Comparison of ENCODE assay signal across 8 mouse cellular contexts in the genomic region with DNA sequence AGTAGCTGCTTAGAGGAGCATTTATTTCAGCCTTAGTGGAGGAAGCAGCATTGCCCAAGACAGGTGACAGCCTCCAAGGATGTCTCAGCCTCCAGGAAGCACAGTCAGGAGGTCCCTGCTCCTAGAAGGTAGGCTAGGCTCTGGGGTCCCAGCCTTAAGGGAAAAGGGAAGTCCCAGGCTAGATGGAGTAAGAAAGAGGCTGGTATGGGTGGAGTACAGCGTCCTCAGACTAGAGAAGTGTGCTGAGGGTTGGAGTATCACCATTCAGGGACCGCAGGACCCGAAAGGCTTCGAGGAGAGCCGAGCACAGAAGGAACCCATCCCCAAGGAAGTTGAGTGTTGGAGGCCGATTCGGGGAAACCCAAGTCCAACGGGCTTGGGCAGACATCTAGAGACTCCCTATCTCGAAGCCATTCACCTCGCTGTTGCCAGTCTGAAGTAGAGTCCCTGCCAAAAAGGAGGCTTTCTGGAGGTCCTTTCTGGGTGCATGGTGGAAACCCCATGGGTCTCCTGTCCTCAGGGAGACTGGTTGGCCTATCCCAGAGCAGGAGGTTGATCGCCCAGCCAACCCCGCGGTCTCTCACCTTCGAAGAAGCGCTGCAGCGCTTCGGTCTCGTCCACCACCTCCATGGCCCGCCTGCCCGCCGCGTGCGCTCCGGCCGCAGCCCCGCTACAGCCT. TPM values are rescaled to one million over a fixed set of nuclear protein-coding genes. Genes with fewer than 3 reads are reported as not detected.
DNase-seq lines count a peak whose midpoint lies in the region; ATAC-seq and TF ChIP-seq lines count a peak whose summit lies in the region.

No protein-coding gene starts in this region.

- H3K4me2 ChIP-seq in hindbrain, embryonic 15.5 days, result peak overlapping the region; percentile 79
- peak overlapping the region; percentile 63 for H3K4me2 ChIP-seq in midbrain, embryonic 15.5 days

- H3K36me3 ChIP-seq in kidney, adult 2 months (ENCODE audit: control insufficient read depth, insufficient read depth, low read length), result no peaks in the 10 kb centered on the region
- H3K36me3 ChIP-seq in hindbrain, embryonic 15.5 days, result no peaks in the 10 kb centered on the region
- H3K36me3 ChIP-seq in midbrain, embryonic 15.5 days (replicated peaks), result no peaks in the 10 kb centered on the region

- peak overlapping the region; percentile 57 for H3K4me3 ChIP-seq in kidney, adult 2 months (ENCODE audit: insufficient read depth, low read depth, low read length)
- H3K4me3 ChIP-seq in bone marrow macrophage, adult 2 months (ENCODE audit: insufficient read depth, low read length), result peak overlapping the region; percentile 58
- peak overlapping the region; percentile 41 for H3K4me3 ChIP-seq in hindbrain, embryonic 15.5 days
- H3K4me3 ChIP-seq in midbrain, embryonic 15.5 days, result peak overlapping the region; percentile 42

- H3K27ac ChIP-seq in kidney, adult 2 months (ENCODE audit: insufficient read depth, low read depth, low read length), result no peak overlapping the region
- no peak overlapping the region for H3K27ac ChIP-seq in bone marrow macrophage, adult 2 months (ENCODE audit: insufficient read depth, low read depth, low read length)
- H3K27ac ChIP-seq in hindbrain, embryonic 15.5 days (replicated peaks), result no peak overlapping the region
- no peak overlapping the region for H3K27ac ChIP-seq in midbrain, embryonic 15.5 days

- no peaks in the 10 kb centered on the region for H3K9me3 ChIP-seq in hindbrain, embryonic 15.5 days
- no peaks in the 10 kb centered on the region for H3K9me3 ChIP-seq in midbrain, embryonic 15.5 days

- no peak for DNase-seq in kidney, adult 2 months
- no peak for DNase-seq in kidney, adult 9 months
- DNase-seq in embryo, embryonic 10.5 days (ENCODE audit: low spot score), result no peak
- DNase-seq in yolk sac, embryonic 10.5 days (ENCODE audit: low spot score), result no peak
- DNase-seq in left cerebral cortex, postnatal 36 days (ENCODE audit: low spot score in 2 of 2), result no peak

- 6% methylated on average over 26 of the region's 26 CpGs for WGBS in kidney, adult 2 months
- 4% methylated on average over 26 of the region's 26 CpGs for WGBS in hindbrain, embryonic 15.5 days
- 2% methylated on average over 26 of the region's 26 CpGs for WGBS in midbrain, embryonic 15.5 days

- no peak for TF ChIP-seq CTCF in kidney, adult 2 months (conservative IDR thresholded peaks at IDR 0.05; ENCODE audit: insufficient read depth, insufficient read length, low read depth, low read length)
- TF ChIP-seq CTCF in bone marrow macrophage, adult 2 months (IDR thresholded peaks at IDR 0.05; ENCODE audit: low read depth, low read length), result no peak

- no peak for TF ChIP-seq POLR2A in kidney, adult 2 months (IDR thresholded peaks at IDR 0.05; ENCODE audit: low read depth, low read length)
- no peak for TF ChIP-seq POLR2A in bone marrow macrophage, adult 2 months (IDR thresholded peaks at IDR 0.05; ENCODE audit: borderline replicate concordance, low read depth, low read length)

- H3K4me1 ChIP-seq in kidney, adult 2 months (ENCODE audit: control insufficient read depth, insufficient read depth, low read length), result no peaks in the 10 kb centered on the region; the same call in 1 of the 2 replicates
- H3K4me1 ChIP-seq in bone marrow macrophage, adult 2 months (ENCODE audit: control insufficient read depth, insufficient read depth, low read length), result 0 out of 2 replicates have a peak, but pooled peaks cover 3% of the 10 kb centered on the region
- peaks cover 10% of the 10 kb centered on the region for H3K4me1 ChIP-seq in hindbrain, embryonic 15.5 days (replicated peaks)
- H3K4me1 ChIP-seq in midbrain, embryonic 15.5 days, result peaks cover 9% of the 10 kb centered on the region; the same call in 1 of the 2 replicates

- intact Hi-C loops in left cerebral cortex, postnatal 36 days (cut with DNase I), result no loop called here

- no peaks in the 10 kb centered on the region for H3K27me3 ChIP-seq in kidney, adult 2 months (replicated peaks; ENCODE audit: control insufficient read depth, insufficient read depth, low read length)
- peaks cover 13% of the 10 kb centered on the region for H3K27me3 ChIP-seq in hindbrain, embryonic 15.5 days
- peaks cover 11% of the 10 kb centered on the region; the same call in 1 of the 2 replicates for H3K27me3 ChIP-seq in midbrain, embryonic 15.5 days (replicated peaks)

- no peak for ATAC-seq in hindbrain, embryonic 15.5 days (ENCODE audit: low FRiP score, low read depth)
- ATAC-seq in midbrain, embryonic 15.5 days (replicated peaks), result no peak; the same call in 1 of the 2 replicates

- H3K9ac ChIP-seq in hindbrain, embryonic 15.5 days, result peak overlapping the region; percentile 20; the same call in 1 of the 2 replicates
- H3K9ac ChIP-seq in midbrain, embryonic 15.5 days, result peak overlapping the region; percentile 19; the same call in 1 of the 2 replicates

RNA-seq across cellular contexts. Expression of gene Myrf, which starts 0.4 kb away (rescaled TPM):
- 18.8 and 24.5 TPM in 2 replicates for polyA plus RNA-seq in kidney, adult 2 months (2012; rRNA removed)
- 0.12 TPM in 1 of 2 replicates, not detected in the other for polyA plus RNA-seq in bone marrow macrophage, adult 2 months (2012; ENCODE audit: insufficient read depth, insufficient read length, missing spikeins)
- 0.76 and 0.92 TPM in 2 replicates for polyA plus RNA-seq in hindbrain, embryonic 15.5 days (2015; fragmentation: Nextera tagmentation; extraction: Ambion mirVana)
- 0.62 and 0.79 TPM in 2 replicates for polyA plus RNA-seq in midbrain, embryonic 15.5 days (2015; fragmentation: Nextera tagmentation; extraction: Ambion mirVana)
- 10 to 100 TPM; 17.1 to 18.9 TPM for total RNA-seq in left cerebral cortex, postnatal 36 days (2021)

RNA-seq across cellular contexts. Expression of gene Fen1, which starts 36.1 kb away (rescaled TPM):
- 4.8 and 4.9 TPM in 2 replicates for polyA plus RNA-seq in kidney, adult 2 months (2012; rRNA removed)
- polyA plus RNA-seq in bone marrow macrophage, adult 2 months (2012; ENCODE audit: insufficient read depth, insufficient read length, missing spikeins), result 31.1 and 31.2 TPM in 2 replicates
- 28.0 and 28.2 TPM in 2 replicates for polyA plus RNA-seq in hindbrain, embryonic 15.5 days (2015; fragmentation: Nextera tagmentation; extraction: Ambion mirVana)
- polyA plus RNA-seq in midbrain, embryonic 15.5 days (2015; fragmentation: Nextera tagmentation; extraction: Ambion mirVana), result 25.5 and 27.8 TPM in 2 replicates
- total RNA-seq in left cerebral cortex, postnatal 36 days (2021), result 10 to 100 TPM in 1 of 2 experiments, 1 to 10 TPM in 1; 10.0 to 13.9 TPM

RNA-seq across cellular contexts. Expression of gene Tmem258, which starts 36.3 kb away (rescaled TPM):
- 123 and 135 TPM in 2 replicates for polyA plus RNA-seq in kidney, adult 2 months (2012; rRNA removed)
- polyA plus RNA-seq in bone marrow macrophage, adult 2 months (2012; ENCODE audit: insufficient read depth, insufficient read length, missing spikeins), result 146 and 159 TPM in 2 replicates
- polyA plus RNA-seq in hindbrain, embryonic 15.5 days (2015; fragmentation: Nextera tagmentation; extraction: Ambion mirVana), result 330 and 360 TPM in 2 replicates
- polyA plus RNA-seq in midbrain, embryonic 15.5 days (2015; fragmentation: Nextera tagmentation; extraction: Ambion mirVana), result 324 and 334 TPM in 2 replicates
- total RNA-seq in left cerebral cortex, postnatal 36 days (2021), result 10 to 100 TPM; 65.4 to 66.1 TPM

RNA-seq across cellular contexts. Expression of gene Fads1, which starts 57.4 kb away (rescaled TPM):
- 87.4 and 88.4 TPM in 2 replicates for polyA plus RNA-seq in kidney, adult 2 months (2012; rRNA removed)
- polyA plus RNA-seq in bone marrow macrophage, adult 2 months (2012; ENCODE audit: insufficient read depth, insufficient read length, missing spikeins), result 99.3 and 119 TPM in 2 replicates
- polyA plus RNA-seq in hindbrain, embryonic 15.5 days (2015; fragmentation: Nextera tagmentation; extraction: Ambion mirVana), result 155 and 160 TPM in 2 replicates
- polyA plus RNA-seq in midbrain, embryonic 15.5 days (2015; fragmentation: Nextera tagmentation; extraction: Ambion mirVana), result 175 and 182 TPM in 2 replicates
- 100 to 1,000 TPM; 183 to 192 TPM for total RNA-seq in left cerebral cortex, postnatal 36 days (2021)

Comparison
In these comparisons a context has a peak if more than half of its experiments do, and no peak if none do; other contexts are left out.
1. RNA of gene Myrf, which starts 0.4 kb away (polyA plus RNA-seq): 18.8 to 24.5 TPM in kidney, adult 2 months; 0.76 to 0.92 TPM in hindbrain, embryonic 15.5 days, 0.62 to 0.79 TPM in midbrain, embryonic 15.5 days and 0.12 TPM in bone marrow macrophage, adult 2 months; every median in the first group is over 10 times any median in the second.
2. Peak in every context shown above with its lines, with median percentiles within 50 percentile points of each other: H3K4me3 ChIP-seq.